Mouse (Mus musculus) erythroblast, embryonic 14.5 days (primary cell): ENCODE data around the gene Gucy2d. TPM values are rescaled to one million over a fixed set of nuclear protein-coding genes. Genes with fewer than 3 reads are reported as not detected.

Experiments used
- H3K27me3 ChIP-seq: 2 replicates; pipeline ENCODE4 v1.6.1; 2012; ENCODE audit warnings: inconsistent platforms; ENCODE audit not compliant: control insufficient read depth
- H3K36me3 ChIP-seq: 2 replicates; pipeline ENCODE4 v1.6.1; 2012; ENCODE audit warnings: mild to moderate bottlenecking, inconsistent platforms; ENCODE audit not compliant: control insufficient read depth
- H3K4me1 ChIP-seq: 2 replicates; pipeline ENCODE4 v1.6.1; 2012; ENCODE audit warnings: inconsistent platforms; ENCODE audit not compliant: control insufficient read depth
- H3K4me3 ChIP-seq: replicated peaks from 2 replicates; pipeline ENCODE3; 2012; ENCODE audit warnings: moderate library complexity, mild to moderate bottlenecking, inconsistent platforms
- H3K9me3 ChIP-seq: 2 replicates; pipeline ENCODE4 v1.6.1; 2012; ENCODE audit warnings: low read length, inconsistent platforms, mixed read lengths; ENCODE audit not compliant: control insufficient read depth
- GATA1 ChIP-seq: IDR thresholded peaks from 2 replicates; pipeline ENCODE4 v1.6.1; 2012; ENCODE audit warnings: low read length, inconsistent platforms, mixed read lengths
- TAL1 ChIP-seq: IDR thresholded peaks from 3 replicates; pipeline ENCODE4 v1.6.1; 2012; ENCODE audit warnings: low read length, inconsistent platforms, mixed read lengths
- polyA plus RNA-seq: library from polyadenylated mRNA; stranded (reverse); fragments of >175 nt; gene quantifications from 2 replicates; pipeline ENCODE4 v1.2.3, GENCODE M21; 2012

Gene Gucy2d
- polyA plus RNA-seq, 1 experiment = not detected

DNA sequence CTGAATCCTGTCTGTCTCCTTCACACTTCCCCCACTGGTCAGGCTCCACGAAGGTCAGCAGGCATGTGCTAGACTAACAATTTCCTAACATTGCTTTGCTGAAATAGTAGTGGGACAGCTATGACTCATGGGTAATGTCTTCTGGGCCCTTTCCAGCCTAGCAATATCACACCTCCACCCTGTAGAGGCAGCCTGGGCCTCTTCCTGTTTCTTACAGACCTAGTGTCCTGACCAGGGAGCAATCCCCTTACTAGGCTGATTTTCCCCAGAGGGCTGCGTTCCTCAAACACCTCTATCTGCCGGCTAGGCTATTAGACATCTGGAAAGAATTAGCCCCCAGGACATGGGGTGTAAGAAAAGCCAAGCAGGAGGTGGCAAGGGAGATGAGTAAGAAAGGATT, 24.7 kb upstream of the Gucy2d start:
- Histone ChIP-seq H3K4me1 (no peaks in the 10 kb centered on the region), H3K27me3 (no peaks in the 10 kb centered on the region), H3K9me3 (no peaks in the 10 kb centered on the region), H3K4me3 (no peak overlapping the region), H3K36me3 (no peaks in the 10 kb centered on the region)
- no peak for TF ChIP-seq TAL1
- TF ChIP-seq GATA1 = no peak

DNA sequence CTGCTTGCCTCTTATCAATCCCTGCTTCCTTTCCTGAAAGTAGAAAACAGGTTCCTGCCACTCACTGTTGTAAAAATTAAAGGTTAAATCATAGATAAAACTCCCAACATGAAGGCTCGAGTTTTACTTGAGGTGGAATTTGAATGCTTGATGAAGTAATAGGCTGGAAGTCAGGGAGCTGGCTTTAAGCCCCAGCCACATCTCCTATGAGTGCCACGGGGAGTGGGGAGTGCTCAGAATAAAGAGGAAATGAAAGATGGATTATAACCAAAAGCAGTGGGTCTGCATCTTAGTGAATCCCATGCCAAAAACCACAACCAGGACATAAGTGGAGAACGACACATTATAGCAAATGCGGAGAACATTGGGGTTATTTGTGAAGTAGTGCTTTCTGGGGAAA, 24.2 kb upstream of the Gucy2d start:
- Histone ChIP-seq H3K4me1 (no peaks in the 10 kb centered on the region), H3K4me3 (no peak overlapping the region), H3K27me3 (no peaks in the 10 kb centered on the region), H3K9me3 (no peaks in the 10 kb centered on the region), H3K36me3 (no peaks in the 10 kb centered on the region)
- no peak for TF ChIP-seq TAL1
- TF ChIP-seq GATA1 = no peak

DNA sequence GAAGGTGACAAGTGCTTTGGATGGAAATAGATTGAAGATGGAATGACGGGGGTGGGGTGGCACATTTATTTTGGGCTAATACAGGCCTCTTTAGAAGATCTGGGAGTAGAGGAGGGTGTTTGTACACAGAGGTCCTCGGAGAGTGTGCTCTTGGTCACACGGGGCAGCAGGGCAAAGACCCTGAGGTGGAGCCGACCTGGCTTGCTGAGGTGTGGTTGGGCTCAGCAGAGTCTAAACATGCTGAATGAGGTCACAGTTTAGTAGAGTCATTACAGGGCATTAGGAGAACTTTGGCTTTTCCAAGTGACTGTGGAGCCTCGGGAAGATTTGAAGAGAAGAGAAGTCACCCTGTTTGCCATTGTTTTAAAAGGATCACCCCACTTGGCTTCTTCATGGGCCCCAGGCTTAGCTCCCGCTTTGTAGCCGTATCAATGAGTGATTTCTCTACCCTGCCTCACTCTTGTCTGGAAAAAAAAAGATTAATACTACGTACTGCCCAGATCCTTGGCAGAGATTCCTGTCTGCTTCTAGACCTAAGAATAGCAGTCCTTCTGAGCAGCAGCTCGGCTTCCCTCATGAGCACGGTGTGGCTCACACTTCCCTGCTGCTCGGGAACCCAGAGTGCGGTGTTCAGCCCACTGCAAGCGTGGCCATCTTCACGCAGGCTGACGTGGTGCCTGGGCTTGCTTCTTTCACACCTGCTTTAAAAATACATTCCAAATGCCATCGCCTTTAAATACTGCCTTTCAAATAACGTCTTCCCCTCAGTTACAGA, 22.0 kb upstream of the Gucy2d start:
- no peak for TF ChIP-seq GATA1
- TF ChIP-seq TAL1 = no peak
- Histone ChIP-seq H3K9me3 (no peaks in the 10 kb centered on the region), H3K4me3 (no peak overlapping the region), H3K27me3 (no peaks in the 10 kb centered on the region), H3K36me3 (no peaks in the 10 kb centered on the region), H3K4me1 (no peaks in the 10 kb centered on the region)

- H3K4me1 ChIP-seq = no peaks in the 10 kb centered on the region
- H3K36me3 ChIP-seq = no peaks in the 10 kb centered on the region
- TF ChIP-seq TAL1 (no peak), GATA1 (no peak)
These were observed 20.9 kb upstream of the Gucy2d start for GRCm38 (mm10) chr7:98419366-98419765.

GRCm38 (mm10) chr7:98423546-98423945, 16.7 kb upstream of the Gucy2d start:
- Histone ChIP-seq H3K36me3 (no peaks in the 10 kb centered on the region), H3K4me1 (no peaks in the 10 kb centered on the region), H3K4me3 (no peak overlapping the region), H3K27me3 (no peaks in the 10 kb centered on the region; the same call in 1 of the 2 replicates), H3K9me3 (no peaks in the 10 kb centered on the region)
- TF ChIP-seq TAL1 (no peak), GATA1 (no peak)

More at GRCm38 (mm10) chr7:98419366-98419765, 20.9 kb upstream of the Gucy2d start:
- no peak overlapping the region for H3K4me3 ChIP-seq
- no peaks in the 10 kb centered on the region for H3K9me3 ChIP-seq
- H3K27me3 ChIP-seq = no peaks in the 10 kb centered on the region

DNA sequence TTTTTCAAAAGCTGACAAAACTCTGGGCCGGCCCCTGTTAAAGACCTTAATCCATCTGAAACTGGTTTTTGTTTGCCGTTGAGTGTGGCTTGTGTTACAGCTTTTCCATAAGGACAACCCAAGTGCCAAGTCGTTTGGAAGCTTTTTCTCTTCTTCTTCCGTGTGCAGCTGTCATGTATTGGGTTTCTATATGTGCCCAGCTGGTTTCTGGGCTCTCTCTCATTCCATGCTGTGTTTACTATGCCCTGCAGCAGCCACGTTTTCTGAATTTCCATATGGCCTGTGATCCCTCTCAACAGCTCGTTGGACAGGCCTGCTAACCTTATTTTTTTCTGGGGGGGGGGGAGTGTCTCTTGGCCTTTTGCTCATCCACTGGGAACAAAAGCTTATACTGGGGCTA, 15.8 kb upstream of the Gucy2d start:
- Histone ChIP-seq H3K36me3 (no peaks in the 10 kb centered on the region), H3K4me1 (no peaks in the 10 kb centered on the region), H3K9me3 (no peaks in the 10 kb centered on the region), H3K27me3 (no peaks in the 10 kb centered on the region; the same call in 1 of the 2 replicates), H3K4me3 (no peak overlapping the region)
- no peak for TF ChIP-seq GATA1
- no peak for TF ChIP-seq TAL1

GRCm38 (mm10) chr7:98425551-98425950, 14.7 kb upstream of the Gucy2d start:
- TF ChIP-seq TAL1 = no peak
- TF ChIP-seq GATA1 = no peak
- Histone ChIP-seq H3K4me1 (no peaks in the 10 kb centered on the region), H3K36me3 (no peaks in the 10 kb centered on the region), H3K4me3 (no peak overlapping the region), H3K9me3 (no peaks in the 10 kb centered on the region), H3K27me3 (no peaks in the 10 kb centered on the region; the same call in 1 of the 2 replicates)

DNA sequence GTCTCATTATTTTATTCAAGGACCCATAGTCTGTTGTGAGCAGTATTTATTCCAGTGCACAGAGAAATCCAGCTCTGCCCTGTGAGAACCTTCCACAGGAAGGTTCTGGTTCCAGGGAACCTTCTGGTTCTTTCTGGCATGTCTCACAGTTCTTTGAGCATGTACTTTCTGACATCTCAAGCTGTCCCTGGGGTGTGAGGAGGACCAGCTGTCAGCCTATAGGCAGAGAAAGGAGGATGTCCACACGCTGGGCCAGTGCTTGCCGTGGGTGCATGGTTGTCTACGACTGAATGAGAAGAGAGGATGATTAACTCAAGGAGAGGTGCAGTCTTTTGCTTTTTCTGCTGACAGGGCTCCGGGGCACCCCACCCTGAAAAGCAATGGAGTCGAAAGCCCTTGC, 13.6 kb upstream of the Gucy2d start:
- Histone ChIP-seq H3K4me3 (no peak overlapping the region), H3K27me3 (no peaks in the 10 kb centered on the region; the same call in 1 of the 2 replicates), H3K4me1 (no peaks in the 10 kb centered on the region), H3K9me3 (no peaks in the 10 kb centered on the region), H3K36me3 (no peaks in the 10 kb centered on the region)
- TF ChIP-seq TAL1 (no peak), GATA1 (no peak)

- no peaks in the 10 kb centered on the region for H3K36me3 ChIP-seq
- no peaks in the 10 kb centered on the region; the same call in 1 of the 2 replicates for H3K27me3 ChIP-seq
- no peak overlapping the region for H3K4me3 ChIP-seq
- TF ChIP-seq GATA1 (no peak), TAL1 (no peak)
- H3K9me3 ChIP-seq = no peaks in the 10 kb centered on the region
- H3K4me1 ChIP-seq = no peaks in the 10 kb centered on the region
These were observed 12.9 kb upstream of the Gucy2d start for GRCm38 (mm10) chr7:98427115-98427835.
